Mouse (Mus musculus): ENCODE results near the gene Eml4.

DNA sequence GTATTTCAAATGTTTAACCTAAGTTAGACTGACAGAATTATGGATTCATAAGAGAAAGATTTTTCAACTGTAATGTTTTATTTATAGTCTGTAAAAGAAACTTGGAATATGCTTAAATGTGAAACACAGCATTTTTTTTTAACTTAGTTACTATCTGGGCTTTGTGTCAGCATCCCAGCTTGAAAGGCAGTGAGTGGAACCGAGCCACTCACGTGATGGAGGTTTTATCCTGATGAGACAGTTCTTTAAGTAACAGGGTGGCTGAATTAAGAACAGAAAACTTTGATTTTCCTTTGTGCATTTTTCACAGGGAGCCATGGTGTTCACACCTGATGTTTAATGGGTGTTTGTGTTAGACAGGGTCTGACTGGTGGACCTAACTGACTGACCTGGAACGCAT lies 101.1 kb downstream of the Eml4 start:
- no peak for TF ChIP-seq CTCF (IDR thresholded peaks at IDR 0.05)
- no peak for TF ChIP-seq POLR2A (IDR thresholded peaks at IDR 0.05; ENCODE audit: insufficient read depth, low read depth, low read length)
